Mouse (Mus musculus): Measurements from ENCODE around the gene Xylt2. TPM values are rescaled to one million over a fixed set of nuclear protein-coding genes. Genes with fewer than 3 reads are reported as not detected.

Xylt2 gene
- total and polyA plus RNA-seq, 3 experiments, result 4.5 to 16.4 (median 7.0) TPM

DNA sequence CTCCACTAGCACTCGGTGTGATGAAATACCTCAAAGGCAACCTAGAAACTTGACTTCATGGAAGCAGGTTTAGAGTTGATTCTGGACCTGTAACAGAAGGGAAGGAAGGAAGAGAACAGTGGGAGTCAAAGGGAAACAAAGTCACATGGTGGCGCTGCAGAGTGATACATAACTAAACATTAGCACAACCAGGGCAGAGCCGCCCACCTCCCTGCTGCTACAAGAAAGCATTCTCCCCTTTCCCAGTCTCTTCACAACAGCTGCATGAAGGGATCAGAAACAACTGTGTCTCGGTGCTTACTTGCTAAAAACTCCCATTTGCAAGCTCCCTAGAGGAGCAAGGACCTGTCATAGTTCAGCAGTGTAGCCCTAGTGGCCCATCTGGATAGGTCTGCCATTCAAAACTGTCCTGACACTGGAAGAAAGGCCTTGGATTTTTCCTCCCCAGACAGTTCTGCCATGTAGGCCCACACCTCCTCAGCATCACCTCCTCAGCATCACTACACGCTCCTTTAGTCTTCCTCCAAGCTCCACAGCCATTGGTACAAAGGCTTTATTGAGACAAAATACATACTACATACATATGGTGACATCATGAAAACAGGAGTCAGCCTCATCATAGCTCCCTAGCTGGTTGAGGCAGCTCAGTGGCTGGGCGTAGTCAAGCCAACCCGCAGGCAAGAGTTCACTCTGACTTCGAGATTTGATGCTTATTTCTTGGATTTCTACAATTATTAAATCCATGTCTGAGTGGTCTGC is 32.7 kb downstream of the Xylt2 start:
- H3K27me3 ChIP-seq (ENCODE audit: insufficient read depth, low read length), result no peaks in the 10 kb centered on the region
- no peak for DNase-seq (ENCODE audit: low spot score)

DNA sequence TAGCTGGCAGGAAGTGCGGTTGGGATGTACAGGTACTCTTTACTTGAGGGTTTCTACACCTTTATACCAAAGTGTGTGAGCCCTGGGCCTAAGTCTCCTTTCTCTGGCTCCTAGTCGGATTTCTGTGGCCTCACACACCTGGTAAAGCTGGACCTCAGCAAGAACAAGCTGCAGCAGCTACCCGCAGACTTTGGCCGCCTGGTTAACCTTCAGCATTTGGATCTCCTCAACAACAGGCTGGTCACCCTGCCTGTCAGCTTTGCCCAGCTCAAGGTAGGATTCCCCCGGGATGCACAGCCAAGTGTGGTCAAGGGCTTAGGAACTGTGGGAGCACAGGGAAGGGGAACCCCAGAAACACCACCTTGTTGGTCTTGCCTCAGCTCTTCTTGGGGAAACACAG is 42.9 kb downstream of the Xylt2 start:
- Histone ChIP-seq H3K4me1 (ENCODE audit: insufficient read depth, low read depth, low read length) (peaks cover 34% of the 10 kb centered on the region), H3K9me3 (replicated peaks) (no peaks in the 10 kb centered on the region), H3K4me3 (ENCODE audit: low read depth, low read length) (no peak overlapping the region), H3K36me3 (replicated peaks) (peaks cover 89% of the 10 kb centered on the region), H3K27me3 (ENCODE audit: insufficient read depth, low read length) (no peaks in the 10 kb centered on the region)
- no peak for DNase-seq (ENCODE audit: low spot score)
- TF ChIP-seq POLR2AphosphoS5 (IDR thresholded peaks at IDR 0.05; ENCODE audit: insufficient replicate concordance, low read depth, low read length) (no peak), CTCF (IDR thresholded peaks at IDR 0.05; ENCODE audit: low read depth, low read length) (no peak), GATA2 (IDR thresholded peaks at IDR 0.05; ENCODE audit: borderline replicate concordance, low read depth, low read length) (no peak), TAL1 (conservative IDR thresholded peaks at IDR 0.05; ENCODE audit: low read depth, low read length) (no peak)
- ATAC-seq (ENCODE audit: extremely low read depth, insufficient number of reproducible peaks, low FRiP score, poor library complexity, severe bottlenecking), result no peak

More for the DNA sequence above, 32.7 kb downstream of the Xylt2 start:
- H3K4me1 ChIP-seq (ENCODE audit: insufficient read depth, low read depth, low read length), result peaks cover 15% of the 10 kb centered on the region
- ATAC-seq (ENCODE audit: extremely low read depth, insufficient number of reproducible peaks, low FRiP score, poor library complexity, severe bottlenecking), result no peak
- TF ChIP-seq POLR2AphosphoS5 (IDR thresholded peaks at IDR 0.05; ENCODE audit: insufficient replicate concordance, low read depth, low read length) (no peak), TAL1 (conservative IDR thresholded peaks at IDR 0.05; ENCODE audit: low read depth, low read length) (no peak), GATA1 (IDR thresholded peaks at IDR 0.05; ENCODE audit: borderline replicate concordance, low read length) (no peak), GATA2 (IDR thresholded peaks at IDR 0.05; ENCODE audit: borderline replicate concordance, low read depth, low read length) (no peak), CTCF (IDR thresholded peaks at IDR 0.05; ENCODE audit: low read depth, low read length) (no peak)
- no peak overlapping the region for H3K4me3 ChIP-seq (ENCODE audit: low read depth, low read length)
- H3K36me3 ChIP-seq (replicated peaks), result peaks cover 96% of the 10 kb centered on the region
- H3K9me3 ChIP-seq (replicated peaks), result no peaks in the 10 kb centered on the region

DNA sequence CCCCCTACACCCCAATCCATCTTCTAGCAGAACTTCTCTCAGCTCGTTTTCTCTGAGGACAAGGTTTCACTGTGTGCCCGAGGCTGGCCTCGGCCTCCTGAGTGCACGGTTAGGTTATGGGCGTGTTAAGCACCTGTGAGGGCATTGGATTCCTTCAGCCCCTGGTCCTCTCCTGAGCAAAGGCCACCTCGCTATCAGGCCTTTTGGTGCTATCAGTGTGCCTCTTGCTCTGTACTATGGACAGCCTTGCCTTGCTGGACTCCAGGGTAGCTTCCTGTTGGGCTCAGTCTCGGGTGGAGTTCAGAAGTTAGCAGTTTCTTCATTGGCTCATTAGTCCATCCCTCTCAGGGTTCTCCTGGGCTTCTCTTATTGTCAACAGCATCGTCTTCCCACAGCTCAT is 44.3 kb downstream of the Xylt2 start:
- Histone ChIP-seq H3K4me1 (ENCODE audit: insufficient read depth, low read depth, low read length) (peaks cover 34% of the 10 kb centered on the region), H3K27me3 (ENCODE audit: insufficient read depth, low read length) (no peaks in the 10 kb centered on the region), H3K36me3 (replicated peaks) (peaks cover 74% of the 10 kb centered on the region), H3K4me3 (ENCODE audit: low read depth, low read length) (no peak overlapping the region), H3K9me3 (replicated peaks) (no peaks in the 10 kb centered on the region)
- DNase-seq (ENCODE audit: low spot score) (no peak), ATAC-seq (ENCODE audit: extremely low read depth, insufficient number of reproducible peaks, low FRiP score, poor library complexity, severe bottlenecking) (no peak)
- TF ChIP-seq GATA1 (IDR thresholded peaks at IDR 0.05; ENCODE audit: borderline replicate concordance, low read length), result no peak
- no peak for TF ChIP-seq TAL1 (conservative IDR thresholded peaks at IDR 0.05; ENCODE audit: low read depth, low read length)
- no peak for TF ChIP-seq GATA2 (IDR thresholded peaks at IDR 0.05; ENCODE audit: borderline replicate concordance, low read depth, low read length)
- TF ChIP-seq CTCF (IDR thresholded peaks at IDR 0.05; ENCODE audit: low read depth, low read length), result no peak
- no peak for TF ChIP-seq POLR2AphosphoS5 (IDR thresholded peaks at IDR 0.05; ENCODE audit: insufficient replicate concordance, low read depth, low read length)

DNA sequence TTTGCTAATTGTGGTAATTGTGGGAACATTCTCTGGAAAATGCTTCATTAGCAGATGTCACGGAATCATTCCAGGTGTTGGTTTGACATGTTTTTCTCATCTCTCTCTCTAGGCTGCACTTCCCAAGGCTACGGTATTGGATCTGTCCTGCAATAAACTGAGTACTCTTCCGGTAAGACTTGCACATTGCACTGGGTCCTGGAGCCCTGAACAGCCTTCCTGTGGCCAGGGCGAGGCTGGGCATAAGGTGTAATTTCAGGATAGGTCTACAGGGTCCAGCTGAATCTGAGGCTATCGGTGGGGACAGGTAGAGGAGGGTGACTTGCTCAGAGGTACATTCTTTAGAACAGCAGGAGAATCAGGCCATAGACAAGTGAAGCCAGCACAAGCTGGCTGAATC is 45.3 kb downstream of the Xylt2 start:
- peaks cover 34% of the 10 kb centered on the region for H3K4me1 ChIP-seq (ENCODE audit: insufficient read depth, low read depth, low read length)
- no peak for DNase-seq (ENCODE audit: low spot score)
- TF ChIP-seq GATA1 (IDR thresholded peaks at IDR 0.05; ENCODE audit: borderline replicate concordance, low read length) (no peak), GATA2 (IDR thresholded peaks at IDR 0.05; ENCODE audit: borderline replicate concordance, low read depth, low read length) (no peak), POLR2AphosphoS5 (IDR thresholded peaks at IDR 0.05; ENCODE audit: insufficient replicate concordance, low read depth, low read length) (no peak), TAL1 (conservative IDR thresholded peaks at IDR 0.05; ENCODE audit: low read depth, low read length) (no peak), CTCF (IDR thresholded peaks at IDR 0.05; ENCODE audit: low read depth, low read length) (no peak)
- H3K36me3 ChIP-seq (replicated peaks), result peaks cover 64% of the 10 kb centered on the region
- H3K4me3 ChIP-seq (ENCODE audit: low read depth, low read length), result no peak overlapping the region
- ATAC-seq (ENCODE audit: extremely low read depth, insufficient number of reproducible peaks, low FRiP score, poor library complexity, severe bottlenecking), result no peak
- no peaks in the 10 kb centered on the region for H3K9me3 ChIP-seq (replicated peaks)
- no peaks in the 10 kb centered on the region for H3K27me3 ChIP-seq (ENCODE audit: insufficient read depth, low read length)

DNA sequence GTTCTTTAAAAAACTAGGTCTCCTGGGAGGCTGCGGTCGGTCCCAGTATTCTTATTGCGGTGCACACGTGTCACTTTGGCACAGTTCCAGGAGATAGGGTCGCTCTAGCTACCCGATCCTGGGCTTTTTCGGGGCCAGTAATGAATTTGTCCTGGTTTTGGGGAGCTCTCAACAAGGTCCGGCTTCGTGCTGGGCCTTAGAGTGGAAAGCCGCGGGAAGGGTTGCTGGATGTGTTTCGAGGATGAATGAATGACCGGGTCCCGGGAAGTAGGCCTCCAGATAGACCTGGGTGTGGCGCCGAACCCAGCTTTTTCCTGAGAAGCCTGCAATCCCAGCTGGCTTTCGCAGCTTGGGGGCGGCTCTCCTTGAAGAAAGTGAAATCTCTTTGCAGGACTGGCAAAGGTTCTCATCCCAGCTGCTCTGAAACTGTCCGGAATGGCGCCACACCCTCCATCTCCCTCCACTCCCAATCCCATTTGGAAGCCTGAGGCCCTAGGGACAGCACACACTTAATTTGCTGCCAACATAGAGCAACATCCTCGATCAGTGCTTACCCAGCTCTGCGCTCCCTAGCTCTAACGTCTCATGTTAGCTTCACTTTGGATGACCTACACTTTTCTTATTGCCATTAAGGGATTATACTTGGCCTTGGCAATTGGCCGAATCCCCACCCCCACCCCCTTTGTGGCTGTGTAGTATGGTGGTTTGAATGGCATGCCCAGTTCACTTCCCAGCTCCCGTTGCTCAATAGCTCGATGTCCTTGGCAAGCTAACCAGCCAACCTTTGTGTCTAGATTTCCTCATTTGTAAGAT is 46.9 kb downstream of the Xylt2 start:
- Histone ChIP-seq H3K9me3 (replicated peaks) (no peaks in the 10 kb centered on the region), H3K36me3 (replicated peaks) (peaks cover 48% of the 10 kb centered on the region), H3K4me3 (ENCODE audit: low read depth, low read length) (peak overlapping the region; percentile 94), H3K4me1 (ENCODE audit: insufficient read depth, low read depth, low read length) (peaks cover 32% of the 10 kb centered on the region), H3K27me3 (ENCODE audit: insufficient read depth, low read length) (no peaks in the 10 kb centered on the region)
- no peak for TF ChIP-seq GATA1 (IDR thresholded peaks at IDR 0.05; ENCODE audit: borderline replicate concordance, low read length)
- no peak for TF ChIP-seq POLR2AphosphoS5 (IDR thresholded peaks at IDR 0.05; ENCODE audit: insufficient replicate concordance, low read depth, low read length)
- no peak for TF ChIP-seq CTCF (IDR thresholded peaks at IDR 0.05; ENCODE audit: low read depth, low read length)
- peak; percentile 34 for DNase-seq (ENCODE audit: low spot score)
- ATAC-seq (ENCODE audit: extremely low read depth, insufficient number of reproducible peaks, low FRiP score, poor library complexity, severe bottlenecking), result no peak

- TF ChIP-seq GATA1 (IDR thresholded peaks at IDR 0.05; ENCODE audit: borderline replicate concordance, low read length) (no peak), TAL1 (conservative IDR thresholded peaks at IDR 0.05; ENCODE audit: low read depth, low read length) (no peak), CTCF (IDR thresholded peaks at IDR 0.05; ENCODE audit: low read depth, low read length) (no peak), GATA2 (IDR thresholded peaks at IDR 0.05; ENCODE audit: borderline replicate concordance, low read depth, low read length) (no peak), POLR2AphosphoS5 (IDR thresholded peaks at IDR 0.05; ENCODE audit: insufficient replicate concordance, low read depth, low read length) (no peak)
- H3K27me3 ChIP-seq (ENCODE audit: insufficient read depth, low read length), result no peaks in the 10 kb centered on the region
- DNase-seq (ENCODE audit: low spot score) (no peak), ATAC-seq (ENCODE audit: extremely low read depth, insufficient number of reproducible peaks, low FRiP score, poor library complexity, severe bottlenecking) (no peak)
- peaks cover 32% of the 10 kb centered on the region for H3K4me1 ChIP-seq (ENCODE audit: insufficient read depth, low read depth, low read length)
- peak overlapping the region; percentile 94 for H3K4me3 ChIP-seq (ENCODE audit: low read depth, low read length)
- H3K36me3 ChIP-seq (replicated peaks), result peaks cover 43% of the 10 kb centered on the region
- no peaks in the 10 kb centered on the region for H3K9me3 ChIP-seq (replicated peaks)
These were observed 47.5 kb downstream of the Xylt2 start for GRCm38 (mm10) chr11:94629884-94630198.

Data from G1E (cell line).